Mouse (Mus musculus) lung, postnatal 0 days (tissue): ENCODE results near the gene Atp13a3. TPM values are rescaled to one million over a fixed set of nuclear protein-coding genes. Genes with fewer than 3 reads are reported as not detected.

ENCODE experiments used
- ATAC-seq: fragments of 200-750 bp; cut with Nextera tagmentation; 2 replicates; pipeline ENCODE4 v1.8.0; 2017; ENCODE audit warnings: moderate library complexity
- DNase-seq: peaks from one replicate; pipeline ENCODE4 v3.0.0-alpha.2; 2016; ENCODE audit warnings: low spot score
- H3K27ac ChIP-seq: fragments of 300-500 bp; sonication (generic); 2 replicates; pipeline ENCODE4 v1.5.1; 2014; ENCODE audit warnings: antibody characterized with exemption, mild to moderate bottlenecking, low read length, mixed read lengths
- H3K27me3 ChIP-seq: fragments of 300-500 bp; sonication (generic); replicated peaks from 2 replicates; pipeline ENCODE4 v1.6.1; 2014; ENCODE audit warnings: low read length, mixed read lengths; ENCODE audit not compliant: insufficient read depth
- H3K36me3 ChIP-seq: fragments of 300-500 bp; sonication (generic); 2 replicates; pipeline ENCODE4 v1.6.1; 2014; ENCODE audit warnings: low read length, mixed read lengths; ENCODE audit not compliant: insufficient read depth
- H3K4me1 ChIP-seq: fragments of 300-500 bp; sonication (generic); 2 replicates; pipeline ENCODE4 v1.6.1; 2014; ENCODE audit warnings: antibody characterized with exemption, low read depth, low read length, mixed read lengths; ENCODE audit not compliant: insufficient read depth
- H3K4me2 ChIP-seq: fragments of 300-500 bp; sonication (generic); replicated peaks from 2 replicates; pipeline ENCODE4 v1.6.1; 2014; ENCODE audit warnings: low read depth, mild to moderate bottlenecking, low read length, moderate library complexity, mixed read lengths
- H3K4me3 ChIP-seq: fragments of 300-500 bp; sonication (generic); 2 replicates; pipeline ENCODE4 v1.5.1; 2014; ENCODE audit warnings: low read depth, low read length
- H3K9ac ChIP-seq: fragments of 300-500 bp; sonication (generic); replicated peaks from 2 replicates; pipeline ENCODE4 v1.6.1; 2014; ENCODE audit warnings: low read depth, mild to moderate bottlenecking
- H3K9me3 ChIP-seq: fragments of 300-500 bp; sonication (generic); 2 replicates; pipeline ENCODE4 v1.6.1; 2016; ENCODE audit warnings: low read length, mixed read lengths
- CTCF ChIP-seq: IDR thresholded peaks from 2 replicates; pipeline ENCODE4 v1.5.1; 2016; ENCODE audit warnings: antibody characterized with exemption, mild to moderate bottlenecking
- EP300 ChIP-seq: IDR thresholded peaks from 2 replicates; pipeline ENCODE4 v1.6.1; 2016; ENCODE audit warnings: antibody characterized with exemption, mild to moderate bottlenecking, control low read depth
- WGBS: fragments of 180-500 bp; shearing (Covaris S2); extraction: QIAGEN DNeasy Blood & Tissue Kit; methylation state at CpG from one replicate; pipeline ENCODE4 v1.1.7; 2014; 5-methylcytosine and 5-hydroxymethylcytosine counted together
- polyA plus RNA-seq: library from polyadenylated mRNA; unstranded; fragments of >200 nt; fragmentation: Nextera tagmentation; extraction: Ambion mirVana; gene quantifications from 2 replicates; pipeline ENCODE4 v1.2.1, GENCODE M21; 2015

The Atp13a3 gene
- polyA plus RNA-seq, 1 experiment from 2014 or later: 19.3 TPM

DNA sequence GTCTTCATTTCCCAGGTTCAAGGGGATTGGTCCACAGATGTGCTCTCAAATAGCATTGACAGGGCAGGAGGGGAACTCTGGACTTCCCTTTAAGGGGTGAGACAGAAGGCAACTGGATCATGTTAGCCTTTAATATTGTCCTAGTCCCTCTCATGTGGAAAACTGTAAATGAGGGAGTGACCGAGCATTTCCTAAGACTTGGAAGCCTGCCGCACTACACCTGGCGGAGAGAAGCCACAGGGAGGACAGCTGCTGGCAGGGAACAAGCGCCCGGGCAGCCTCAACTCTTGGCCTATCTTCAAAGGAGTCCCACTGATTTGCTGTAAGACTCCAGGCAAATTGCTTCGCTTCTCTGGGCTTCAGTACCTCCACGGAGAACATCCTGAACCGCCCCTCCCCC, 37.6 kb upstream of the Atp13a3 start:
- DNase-seq: no peak
- no peak overlapping the region for H3K4me3 ChIP-seq
- H3K9me3 ChIP-seq: no peaks in the 10 kb centered on the region
- H3K27me3 ChIP-seq: no peaks in the 10 kb centered on the region
- no peak for ATAC-seq
- no peaks in the 10 kb centered on the region for H3K4me1 ChIP-seq
- H3K27ac ChIP-seq: no peak overlapping the region
- 37% methylated on average over 8 of the region's 8 CpGs for WGBS
- no peak overlapping the region for H3K4me2 ChIP-seq
- TF ChIP-seq CTCF (no peak), EP300 (no peak)
- no peaks in the 10 kb centered on the region for H3K36me3 ChIP-seq
- no peak overlapping the region for H3K9ac ChIP-seq

DNA sequence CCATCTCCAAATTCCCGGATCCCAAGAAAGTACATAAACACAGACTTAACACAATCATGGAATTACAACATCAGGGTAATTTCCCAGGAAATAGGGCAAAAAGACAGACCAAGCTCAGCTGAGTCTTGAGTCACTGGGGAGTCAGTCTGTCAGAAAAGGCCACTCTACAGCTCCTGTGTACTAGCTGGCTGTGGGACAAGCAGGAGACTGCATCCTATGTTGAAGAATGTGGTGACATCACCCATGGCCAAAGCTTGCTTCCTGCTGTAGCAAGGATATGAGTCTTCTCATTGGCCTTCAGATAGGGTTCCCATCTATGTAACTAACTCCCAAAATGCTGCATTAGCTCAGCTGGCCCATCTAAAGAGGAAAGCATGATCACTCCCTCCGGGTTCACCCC, 36.7 kb upstream of the Atp13a3 start:
- no peaks in the 10 kb centered on the region for H3K4me1 ChIP-seq
- 77% methylated on average over 2 of the region's 2 CpGs for whole genome bisulfite sequencing
- peak; percentile 31 for DNase-seq
- no peak overlapping the region for H3K4me2 ChIP-seq
- no peaks in the 10 kb centered on the region for H3K36me3 ChIP-seq
- TF ChIP-seq CTCF: no peak
- TF ChIP-seq EP300: no peak
- H3K27ac ChIP-seq: no peak overlapping the region
- no peaks in the 10 kb centered on the region for H3K9me3 ChIP-seq
- H3K9ac ChIP-seq: no peak overlapping the region
- no peak overlapping the region for H3K4me3 ChIP-seq
- no peaks in the 10 kb centered on the region for H3K27me3 ChIP-seq
- no peak for ATAC-seq

DNA sequence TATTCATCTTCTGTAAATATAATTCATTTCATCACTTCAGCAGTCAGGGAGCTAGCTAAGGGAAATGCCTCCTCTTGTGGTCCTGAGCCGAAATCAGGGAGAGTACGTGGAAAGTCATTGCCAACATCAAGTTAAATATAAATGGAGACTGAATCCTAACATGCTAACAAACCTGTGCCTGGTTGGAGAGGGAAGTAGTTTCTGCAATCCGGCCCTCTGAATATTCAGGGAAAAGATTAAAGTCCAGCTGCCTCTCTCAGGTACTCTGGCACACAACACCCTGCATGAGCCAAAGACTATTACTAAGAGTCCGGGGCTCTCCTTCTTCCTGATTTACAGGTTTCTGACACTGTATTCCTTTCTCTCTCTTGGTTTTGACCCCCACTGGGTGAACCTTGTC, 35.6 kb upstream of the Atp13a3 start:
- Histone ChIP-seq H3K4me2 (no peak overlapping the region), H3K9ac (no peak overlapping the region), H3K27me3 (no peaks in the 10 kb centered on the region), H3K27ac (no peak overlapping the region), H3K4me3 (no peak overlapping the region), H3K9me3 (no peaks in the 10 kb centered on the region), H3K4me1 (no peaks in the 10 kb centered on the region), H3K36me3 (no peaks in the 10 kb centered on the region)
- 69% methylated on average over 4 of the region's 4 CpGs for WGBS
- ATAC-seq: no peak
- TF ChIP-seq CTCF (no peak), EP300 (no peak)
- no peak for DNase-seq

DNA sequence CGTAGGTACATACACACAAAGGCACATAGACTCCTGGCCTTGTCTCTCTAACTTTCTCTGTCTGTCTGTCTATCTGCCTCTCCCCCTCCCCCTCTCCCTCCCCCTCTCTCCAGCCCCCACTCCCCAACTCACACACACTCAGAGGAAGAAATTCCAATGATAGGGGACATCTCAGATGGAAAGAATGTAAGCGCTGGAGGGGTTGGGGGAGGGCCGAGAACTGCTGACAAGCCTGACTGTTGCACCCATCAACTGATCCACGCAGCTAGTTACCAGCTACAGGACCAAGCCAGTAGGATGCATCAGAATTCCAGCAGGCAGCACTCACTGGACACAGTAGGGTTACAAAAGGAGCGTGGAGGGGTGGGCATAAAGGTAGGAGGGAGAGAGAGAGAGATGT, 34.1 kb upstream of the Atp13a3 start:
- Histone ChIP-seq H3K27ac (no peak overlapping the region), H3K27me3 (no peaks in the 10 kb centered on the region), H3K9ac (no peak overlapping the region), H3K4me3 (no peak overlapping the region), H3K4me2 (no peak overlapping the region), H3K4me1 (no peaks in the 10 kb centered on the region), H3K9me3 (no peaks in the 10 kb centered on the region), H3K36me3 (no peaks in the 10 kb centered on the region)
- ATAC-seq (no peak), DNase-seq (no peak)
- TF ChIP-seq CTCF: no peak
- TF ChIP-seq EP300: no peak
- WGBS: 62% methylated on average over 5 of the region's 5 CpGs

DNA sequence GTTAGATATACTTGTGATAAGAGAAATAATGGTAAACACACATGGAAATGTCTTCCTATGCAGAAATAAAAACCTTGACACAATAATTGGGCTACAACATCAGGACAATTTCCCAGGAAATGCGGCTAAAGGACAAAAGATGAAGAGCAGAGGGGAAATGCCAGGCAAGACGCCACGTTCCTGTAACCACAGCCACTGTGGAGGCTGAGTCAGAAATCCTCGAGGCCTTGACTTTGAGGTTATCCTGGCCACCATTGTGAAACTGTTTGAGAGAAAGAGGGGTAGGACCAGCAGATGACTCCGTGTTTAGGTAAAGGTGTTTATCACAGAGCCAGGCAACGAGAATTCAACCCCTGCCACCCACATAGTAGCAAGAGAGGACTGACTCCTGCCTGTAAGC, 33.6 kb upstream of the Atp13a3 start:
- Histone ChIP-seq H3K27ac (no peak overlapping the region), H3K9me3 (no peaks in the 10 kb centered on the region), H3K27me3 (no peaks in the 10 kb centered on the region), H3K4me3 (no peak overlapping the region), H3K4me1 (no peaks in the 10 kb centered on the region), H3K9ac (no peak overlapping the region), H3K4me2 (no peak overlapping the region), H3K36me3 (no peaks in the 10 kb centered on the region)
- TF ChIP-seq EP300: no peak
- no peak for TF ChIP-seq CTCF
- ATAC-seq (no peak), DNase-seq (no peak)
- WGBS: 54% methylated on average over 6 of the region's 6 CpGs

DNA sequence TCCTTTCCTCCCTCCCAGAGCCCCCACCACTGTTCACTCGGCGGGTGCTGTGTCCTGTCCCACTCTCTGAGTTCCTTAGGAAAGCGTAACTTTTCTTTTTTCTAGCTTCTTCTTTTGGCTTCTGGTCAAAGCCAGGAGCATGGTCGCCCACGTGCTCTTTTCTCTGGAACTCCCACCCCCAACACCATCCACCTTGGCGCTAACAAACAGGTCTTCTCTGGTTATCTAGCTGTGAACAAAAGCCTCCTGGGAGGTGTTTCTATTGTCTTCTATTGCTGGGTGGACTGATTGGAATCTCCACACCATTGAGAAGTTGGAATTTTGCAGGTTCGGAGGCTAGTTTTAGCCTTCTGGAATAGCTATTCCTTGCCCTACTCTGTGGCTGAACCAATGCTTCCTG, 30.5 kb upstream of the Atp13a3 start:
- Histone ChIP-seq H3K9ac (no peak overlapping the region), H3K27me3 (no peaks in the 10 kb centered on the region), H3K9me3 (no peaks in the 10 kb centered on the region), H3K4me3 (no peak overlapping the region), H3K36me3 (no peaks in the 10 kb centered on the region), H3K4me1 (no peaks in the 10 kb centered on the region), H3K27ac (no peak overlapping the region), H3K4me2 (no peak overlapping the region)
- no peak for TF ChIP-seq CTCF
- ATAC-seq (no peak), DNase-seq (no peak)
- WGBS: 86% methylated on average over 7 of the region's 7 CpGs

DNA sequence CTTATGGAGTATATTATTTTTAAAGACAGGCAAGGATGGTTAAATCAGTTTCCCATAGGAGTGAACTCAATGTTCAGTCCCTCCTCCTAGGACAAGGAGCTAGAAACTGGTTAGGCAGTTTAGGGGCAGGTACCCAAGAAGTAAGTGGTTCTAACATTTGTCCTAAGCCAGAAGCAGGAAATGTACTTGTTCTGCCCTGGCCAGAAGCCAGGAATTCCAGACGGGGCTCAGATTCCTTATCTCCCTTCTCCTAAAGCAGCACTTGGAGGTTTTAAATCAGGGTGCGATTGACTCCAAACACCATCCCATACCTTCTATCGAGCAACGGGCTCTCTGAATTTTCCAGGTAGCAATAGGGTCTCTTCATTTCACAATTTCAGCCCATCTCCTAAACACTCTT, 29.6 kb upstream of the Atp13a3 start:
- 24% methylated on average over 4 of the region's 4 CpGs for whole genome bisulfite sequencing
- Histone ChIP-seq H3K4me1 (no peaks in the 10 kb centered on the region), H3K4me2 (no peak overlapping the region), H3K9ac (no peak overlapping the region), H3K27ac (no peak overlapping the region), H3K36me3 (no peaks in the 10 kb centered on the region), H3K27me3 (no peaks in the 10 kb centered on the region), H3K4me3 (no peak overlapping the region), H3K9me3 (no peaks in the 10 kb centered on the region)
- DNase-seq (peak; percentile 68), ATAC-seq (peak; percentile 67)
- TF ChIP-seq CTCF: no peak
- TF ChIP-seq EP300: peak; percentile 70
